Mouse (Mus musculus) forebrain, embryonic 13.5 days (tissue): ENCODE measurements around the gene Gm6710. TPM values are rescaled to one million over a fixed set of nuclear protein-coding genes. Genes with fewer than 3 reads are reported as not detected.
"Not testable (repeated sequence)": the region's sequence is repeated elsewhere in the genome, so short reads cannot be mapped to it uniquely, and the experiment has no call there.

Experiments used
- ATAC-seq: fragments of 200-750 bp; cut with Nextera tagmentation; 2 replicates; pipeline ENCODE4 v1.8.0; 2017
- H3K27ac ChIP-seq: fragments of 300-500 bp; sonication (generic); 2 replicates; pipeline ENCODE4 v1.5.1; 2015; ENCODE audit warnings: inconsistent platforms, mild to moderate bottlenecking, moderate library complexity
- H3K27me3 ChIP-seq: fragments of 300-500 bp; sonication (generic); 2 replicates; pipeline ENCODE4 v1.6.1; 2015; ENCODE audit warnings: mild to moderate bottlenecking, inconsistent platforms
- H3K36me3 ChIP-seq: fragments of 300-500 bp; sonication (generic); 2 replicates; pipeline ENCODE4 v1.6.1; 2015; ENCODE audit warnings: mild to moderate bottlenecking, inconsistent platforms; ENCODE audit not compliant: poor library complexity, severe bottlenecking
- H3K4me1 ChIP-seq: fragments of 300-500 bp; sonication (generic); 2 replicates; pipeline ENCODE4 v1.6.1; 2015; ENCODE audit warnings: inconsistent platforms
- H3K4me2 ChIP-seq: fragments of 300-500 bp; sonication (generic); 2 replicates; pipeline ENCODE4 v1.6.1; 2015; ENCODE audit warnings: inconsistent platforms, mild to moderate bottlenecking, moderate library complexity
- H3K4me3 ChIP-seq: fragments of 300-500 bp; sonication (generic); 2 replicates; pipeline ENCODE4 v1.5.1; 2015; ENCODE audit warnings: mild to moderate bottlenecking, inconsistent platforms
- H3K9ac ChIP-seq: fragments of 300-500 bp; sonication (generic); 2 replicates; pipeline ENCODE4 v1.6.1; 2015; ENCODE audit warnings: mild to moderate bottlenecking, inconsistent platforms
- H3K9me3 ChIP-seq: fragments of 300-500 bp; sonication (generic); replicated peaks from 2 replicates; pipeline ENCODE4 v1.6.1; 2016; ENCODE audit warnings: inconsistent platforms
- WGBS: fragments of 180-500 bp; shearing (Covaris S2); methylation state at CpG from one replicate; pipeline ENCODE4 v1.1.7; 2015; 5-methylcytosine and 5-hydroxymethylcytosine counted together
- polyA plus RNA-seq: library from polyadenylated mRNA; unstranded; fragments of >200 nt; fragmentation: Nextera tagmentation; extraction: Ambion mirVana; gene quantifications from 2 replicates; pipeline ENCODE4 v1.2.1, GENCODE M21; 2015

Gene Gm6710
- polyA plus RNA-seq = 29.1 and 29.9 TPM in 2 replicates

GRCm38 (mm10) chr2:175869024-175869423 lies at the start of gene Gm6710:
Gene Gm6710, plus strand, starts transcription at chr2:175869219.
- not testable (repeated sequence) for H3K27ac ChIP-seq, H3K27me3 ChIP-seq, H3K4me3 ChIP-seq, H3K9ac ChIP-seq, H3K4me2 ChIP-seq, H3K4me1 ChIP-seq, H3K9me3 ChIP-seq, H3K36me3 ChIP-seq, ATAC-seq
- WGBS = no CpG with 5 or more reads among the region's 7 CpGs

Other genes starting within 250 kb of the Gm6710 start
- gene Gm11007, start 225.2 kb upstream of the Gm6710 start, polyA plus RNA-seq = not detected in 2 replicates
- 14.2 and 17.8 TPM in 2 replicates for gene Zfp969, start 165.6 kb upstream of the Gm6710 start, polyA plus RNA-seq
- not detected in 2 replicates for gene Gm2007, start 127.7 kb upstream of the Gm6710 start, polyA plus RNA-seq
- gene Gm14288, start 68.1 kb upstream of the Gm6710 start, polyA plus RNA-seq = 1.2 and 3.2 TPM in 2 replicates
- gene Zfp966, start 61.9 kb downstream of the Gm6710 start, polyA plus RNA-seq = 2.4 and 3.3 TPM in 2 replicates
- 23.3 and 27.6 TPM in 2 replicates for gene Gm2026, start 96.1 kb downstream of the Gm6710 start, polyA plus RNA-seq